Mouse (Mus musculus) olfactory bulb, adult 2 months (tissue): ENCODE results near the gene Shank3.

Experiments used
- CTCF ChIP-seq: fragments of 200-500 bp; IDR thresholded peaks from 2 replicates; pipeline ENCODE4 v1.5.1; 2012; ENCODE audit warnings: low read depth, mild to moderate bottlenecking, low read length, moderate library complexity; ENCODE audit not compliant: insufficient read depth
- POLR2A ChIP-seq: fragments of 200-500 bp; IDR thresholded peaks from 2 replicates; pipeline ENCODE4 v1.6.1; 2012; ENCODE audit warnings: mild to moderate bottlenecking, low read depth, low read length, moderate library complexity; ENCODE audit not compliant: insufficient read depth

- TF ChIP-seq CTCF (no peak), POLR2A (no peak)
These were observed 47.9 kb downstream of the Shank3 start for GRCm38 (mm10) chr15:89547321-89547720.
